Mouse (Mus musculus) intestine, embryonic 16.5 days (tissue): ENCODE results near the gene Smc3. TPM values are rescaled to one million over a fixed set of nuclear protein-coding genes. Genes with fewer than 3 reads are reported as not detected.

Experiments used
- ATAC-seq: fragments of 200-750 bp; cut with Nextera tagmentation; 2 replicates; pipeline ENCODE4 v1.8.0; 2017; ENCODE audit warnings: moderate TSS enrichment, moderate library complexity
- H3K27ac ChIP-seq: fragments of 300-500 bp; sonication (generic); 2 replicates; pipeline ENCODE4 v1.5.1; 2014; ENCODE audit warnings: mild to moderate bottlenecking, low read length
- H3K27me3 ChIP-seq: fragments of 300-500 bp; sonication (generic); replicated peaks from 2 replicates; pipeline ENCODE4 v1.6.1; 2014; ENCODE audit warnings: low read length, control low read depth, mixed read lengths; ENCODE audit not compliant: control insufficient read depth, insufficient read depth
- H3K36me3 ChIP-seq: fragments of 300-500 bp; sonication (generic); 2 replicates; pipeline ENCODE4 v1.6.1; 2014; ENCODE audit warnings: low read length, control low read depth; ENCODE audit not compliant: control insufficient read depth, insufficient read depth
- H3K4me1 ChIP-seq: fragments of 300-500 bp; sonication (generic); 2 replicates; pipeline ENCODE4 v1.6.1; 2014; ENCODE audit warnings: low read length, control low read depth, mixed read lengths; ENCODE audit not compliant: control insufficient read depth, insufficient read depth
- H3K4me2 ChIP-seq: fragments of 300-500 bp; sonication (generic); 2 replicates; pipeline ENCODE4 v1.6.1; 2014; ENCODE audit warnings: low read depth, low read length, control low read depth
- H3K4me3 ChIP-seq: fragments of 300-500 bp; sonication (generic); 2 replicates; pipeline ENCODE4 v1.5.1; 2014; ENCODE audit warnings: mild to moderate bottlenecking, low read length
- H3K9ac ChIP-seq: fragments of 300-500 bp; sonication (generic); 2 replicates; pipeline ENCODE4 v1.6.1; 2014; ENCODE audit warnings: low read depth, low read length
- H3K9me3 ChIP-seq: fragments of 300-500 bp; sonication (generic); 2 replicates; pipeline ENCODE4 v1.6.1; 2016; ENCODE audit warnings: low read length, control low read depth; ENCODE audit not compliant: control insufficient read depth
- WGBS: fragments of 180-500 bp; shearing (Covaris S2); extraction: QIAGEN DNeasy Blood & Tissue Kit; methylation state at CpG from one replicate; pipeline ENCODE4 v1.1.7; 2014; 5-methylcytosine and 5-hydroxymethylcytosine counted together
- polyA plus RNA-seq: library from polyadenylated mRNA; unstranded; fragments of >200 nt; fragmentation: Nextera tagmentation; extraction: Ambion mirVana; gene quantifications from 2 replicates; pipeline ENCODE4 v1.2.1, GENCODE M21; 2015

The Smc3 gene
- polyA plus RNA-seq, 1 experiment from 2014 or later, result 50.8 TPM

GRCm38 (mm10) chr19:53564174-53564573, 36.0 kb upstream of the Smc3 start:
- Histone ChIP-seq H3K4me2 (no peak overlapping the region), H3K9me3 (no peaks in the 10 kb centered on the region), H3K9ac (no peak overlapping the region), H3K4me1 (no peaks in the 10 kb centered on the region), H3K36me3 (no peaks in the 10 kb centered on the region), H3K4me3 (no peak overlapping the region), H3K27ac (no peak overlapping the region), H3K27me3 (no peaks in the 10 kb centered on the region)
- 48% methylated on average over 4 of the region's 4 CpGs for WGBS
- ATAC-seq, result no peak

GRCm38 (mm10) chr19:53565565-53566277, 34.5 kb upstream of the Smc3 start:
- H3K4me3 ChIP-seq, result no peak overlapping the region
- no peak overlapping the region for H3K9ac ChIP-seq
- no peaks in the 10 kb centered on the region for H3K9me3 ChIP-seq
- H3K36me3 ChIP-seq, result no peaks in the 10 kb centered on the region
- 90% methylated on average over 14 of the region's 14 CpGs for WGBS
- no peak for ATAC-seq
- H3K27ac ChIP-seq, result no peak overlapping the region
- H3K27me3 ChIP-seq, result no peaks in the 10 kb centered on the region
- H3K4me2 ChIP-seq, result no peak overlapping the region
- no peaks in the 10 kb centered on the region for H3K4me1 ChIP-seq

GRCm38 (mm10) chr19:53567864-53568263, 32.3 kb upstream of the Smc3 start:
- no peaks in the 10 kb centered on the region for H3K27me3 ChIP-seq
- H3K9ac ChIP-seq, result no peak overlapping the region
- H3K4me3 ChIP-seq, result no peak overlapping the region
- H3K4me2 ChIP-seq, result no peak overlapping the region
- 44% methylated on average over 11 of the region's 11 CpGs for WGBS
- H3K9me3 ChIP-seq, result no peaks in the 10 kb centered on the region
- no peaks in the 10 kb centered on the region for H3K36me3 ChIP-seq
- no peak overlapping the region for H3K27ac ChIP-seq
- H3K4me1 ChIP-seq, result 0 out of 2 replicates have a peak, but pooled peaks cover 4% of the 10 kb centered on the region
- ATAC-seq, result no peak

- 72% methylated on average over 3 of the region's 3 CpGs for WGBS
- 0 out of 2 replicates have a peak, but pooled peaks cover 4% of the 10 kb centered on the region for H3K4me1 ChIP-seq
- H3K27me3 ChIP-seq, result no peaks in the 10 kb centered on the region
- H3K9me3 ChIP-seq, result no peaks in the 10 kb centered on the region
- H3K4me3 ChIP-seq, result no peak overlapping the region
- H3K27ac ChIP-seq, result no peak overlapping the region
- peak; percentile 52; the same call in 1 of the 2 replicates for ATAC-seq
- H3K9ac ChIP-seq, result no peak overlapping the region
- H3K4me2 ChIP-seq, result no peak overlapping the region
- no peaks in the 10 kb centered on the region for H3K36me3 ChIP-seq
Observed at GRCm38 (mm10) chr19:53568553-53568952, 31.6 kb upstream of the Smc3 start.

GRCm38 (mm10) chr19:53571056-53571455, 29.1 kb upstream of the Smc3 start:
- Histone ChIP-seq H3K36me3 (no peaks in the 10 kb centered on the region), H3K27ac (no peak overlapping the region), H3K4me3 (no peak overlapping the region), H3K27me3 (no peaks in the 10 kb centered on the region), H3K9me3 (no peaks in the 10 kb centered on the region), H3K9ac (no peak overlapping the region), H3K4me1 (0 out of 2 replicates have a peak, but pooled peaks cover 4% of the 10 kb centered on the region), H3K4me2 (no peak overlapping the region)
- 67% methylated on average over 4 of the region's 4 CpGs for WGBS
- no peak for ATAC-seq

- WGBS, result 73% methylated on average over 18 of the region's 18 CpGs
- ATAC-seq, result no peak
- 0 out of 2 replicates have a peak, but pooled peaks cover 4% of the 10 kb centered on the region for H3K4me1 ChIP-seq
Observed at GRCm38 (mm10) chr19:53571501-53572428, 28.4 kb upstream of the Smc3 start.

GRCm38 (mm10) chr19:53572607-53573006, 27.6 kb upstream of the Smc3 start:
- 36% methylated on average over 12 of the region's 12 CpGs for WGBS
- Histone ChIP-seq H3K27ac (peak overlapping the region; percentile 11; the same call in 1 of the 2 replicates), H3K4me1 (0 out of 2 replicates have a peak, but pooled peaks cover 4% of the 10 kb centered on the region), H3K4me3 (no peak overlapping the region), H3K9me3 (no peaks in the 10 kb centered on the region), H3K9ac (no peak overlapping the region), H3K36me3 (no peaks in the 10 kb centered on the region), H3K4me2 (no peak overlapping the region), H3K27me3 (no peaks in the 10 kb centered on the region)
- peak; percentile 27; the same call in 1 of the 2 replicates for ATAC-seq

More at GRCm38 (mm10) chr19:53571501-53572428, 28.4 kb upstream of the Smc3 start:
- Histone ChIP-seq H3K4me2 (no peak overlapping the region), H3K9me3 (no peaks in the 10 kb centered on the region), H3K27ac (no peak overlapping the region), H3K27me3 (no peaks in the 10 kb centered on the region), H3K4me3 (no peak overlapping the region), H3K9ac (no peak overlapping the region), H3K36me3 (no peaks in the 10 kb centered on the region)

GRCm38 (mm10) chr19:53573151-53573550, 27.0 kb upstream of the Smc3 start:
- H3K4me2 ChIP-seq, result no peak overlapping the region
- no peak for ATAC-seq
- H3K9ac ChIP-seq, result no peak overlapping the region

GRCm38 (mm10) chr19:53574131-53574530, 26.1 kb upstream of the Smc3 start:
- H3K9me3 ChIP-seq, result no peaks in the 10 kb centered on the region
- H3K4me2 ChIP-seq, result no peak overlapping the region
- H3K36me3 ChIP-seq, result no peaks in the 10 kb centered on the region
- H3K27ac ChIP-seq, result no peak overlapping the region
- 75% methylated on average over 8 of the region's 8 CpGs for WGBS
- H3K4me3 ChIP-seq, result no peak overlapping the region
- H3K4me1 ChIP-seq, result 0 out of 2 replicates have a peak, but pooled peaks cover 4% of the 10 kb centered on the region
- ATAC-seq, result no peak
- H3K9ac ChIP-seq, result no peak overlapping the region
- no peaks in the 10 kb centered on the region for H3K27me3 ChIP-seq

More at GRCm38 (mm10) chr19:53573151-53573550, 27.0 kb upstream of the Smc3 start:
- no peaks in the 10 kb centered on the region for H3K9me3 ChIP-seq
- H3K27ac ChIP-seq, result no peak overlapping the region
- WGBS, result 79% methylated on average over 3 of the region's 3 CpGs
- no peaks in the 10 kb centered on the region for H3K36me3 ChIP-seq
- H3K4me3 ChIP-seq, result no peak overlapping the region
- 0 out of 2 replicates have a peak, but pooled peaks cover 4% of the 10 kb centered on the region for H3K4me1 ChIP-seq
- no peaks in the 10 kb centered on the region for H3K27me3 ChIP-seq
